Mouse (Mus musculus) small intestine, adult 2 months (tissue): Measurements from ENCODE around the gene Pan3.

Experiments used
- CTCF ChIP-seq: fragments of 200-500 bp; IDR thresholded peaks from 2 replicates; pipeline ENCODE4 v1.5.1; 2012; ENCODE audit warnings: low read depth, mild to moderate bottlenecking, control low read depth, inconsistent platforms, low read length, moderate library complexity, mixed read lengths; ENCODE audit not compliant: insufficient replicate concordance, insufficient read length; ENCODE audit errors: extremely low read depth
- POLR2A ChIP-seq: fragments of 200-500 bp; IDR thresholded peaks from 2 replicates; pipeline ENCODE4 v1.6.1; 2012; ENCODE audit warnings: low read depth, mild to moderate bottlenecking, control low read depth, inconsistent platforms, low read length, moderate library complexity

GRCm38 (mm10) chr5:147492511-147492910, 62.5 kb downstream of the Pan3 start:
- TF ChIP-seq POLR2A: no peak
- no peak for TF ChIP-seq CTCF
